Mouse (Mus musculus): ENCODE measurements around the gene Ctps2. TPM values are rescaled to one million over a fixed set of nuclear protein-coding genes. Genes with fewer than 3 reads are reported as not detected.
A peak's percentile ranks its signal among the peaks of the same experiment; 100 is the strongest.
"Not testable (repeated sequence)": the region's sequence is repeated elsewhere in the genome, so short reads cannot be mapped to it uniquely, and the experiment has no call there.

Gene Ctps2
- total RNA-seq (2021), result 10 to 100 TPM; 32.6 to 35.6 TPM

- DNase-seq, result no peak
These were observed at the start of gene Ctps2 for GRCm38 (mm10) chrX:162900938-162901337. Ctps2 (plus strand) TSS chrX:162901238.

GRCm38 (mm10) chrX:162868294-162868965, 32.6 kb upstream of the Ctps2 start:
- DNase-seq, result no peak

- peak; percentile 49 for DNase-seq
These were observed 29.1 kb upstream of the Ctps2 start for GRCm38 (mm10) chrX:162871734-162872517.

- DNase-seq, result no peak
These were observed 27.3 kb upstream of the Ctps2 start for GRCm38 (mm10) chrX:162873761-162874160.

GRCm38 (mm10) chrX:162878236-162878635, 22.8 kb upstream of the Ctps2 start:
- DNase-seq, result no peak

GRCm38 (mm10) chrX:162887931-162888511, 13.0 kb upstream of the Ctps2 start, which contains the start of gene Syap1:
Syap1 (minus strand) TSS chrX:162888447.
- DNase-seq, result peak; percentile 87

GRCm38 (mm10) chrX:162888575-162889223, 12.3 kb upstream of the Ctps2 start:
- not testable (repeated sequence) for DNase-seq

- peak; percentile 54 for DNase-seq
These were observed 467 bp downstream of the Ctps2 start for GRCm38 (mm10) chrX:162901371-162902039.

GRCm38 (mm10) chrX:162902040-162902734, 1.1 kb downstream of the Ctps2 start:
- DNase-seq, result peak; percentile 20

- no peak for DNase-seq
These were observed 6.5 kb downstream of the Ctps2 start for GRCm38 (mm10) chrX:162907554-162907953.

GRCm38 (mm10) chrX:162913651-162914050, 12.6 kb downstream of the Ctps2 start:
- DNase-seq, result no peak

- peak; percentile 61 for DNase-seq
These were observed 14.7 kb downstream of the Ctps2 start for GRCm38 (mm10) chrX:162915697-162916096.

GRCm38 (mm10) chrX:162921487-162922125, 20.6 kb downstream of the Ctps2 start:
- DNase-seq, result no peak

- no peak for DNase-seq
These were observed 30.4 kb downstream of the Ctps2 start for GRCm38 (mm10) chrX:162931467-162931866.

GRCm38 (mm10) chrX:162942027-162942426, 41.0 kb downstream of the Ctps2 start:
- DNase-seq, result no peak

GRCm38 (mm10) chrX:162949811-162950439, 48.9 kb downstream of the Ctps2 start:
- DNase-seq, result peak; percentile 36

- no peak for DNase-seq
These were observed 56.9 kb downstream of the Ctps2 start for GRCm38 (mm10) chrX:162957921-162958320.

GRCm38 (mm10) chrX:162963840-162964239, 62.8 kb downstream of the Ctps2 start:
- no peak for DNase-seq

- DNase-seq, result no peak
These were observed 63.3 kb downstream of the Ctps2 start, which contains the start of gene S100g for GRCm38 (mm10) chrX:162964383-162964782. S100g (minus strand) TSS chrX:162964599.

- DNase-seq, result no peak
These were observed 66.4 kb downstream of the Ctps2 start for GRCm38 (mm10) chrX:162967456-162967855.

Data from heart, postnatal 4 days (tissue).